Mouse (Mus musculus): ENCODE results near the gene Pfdn4. TPM values are rescaled to one million over a fixed set of nuclear protein-coding genes. Genes with fewer than 3 reads are reported as not detected.
A peak's percentile ranks its signal among the peaks of the same experiment; 100 is the strongest.

Gene Pfdn4
- polyA plus RNA-seq, 1 experiment from 2014 or later, result 68.8 TPM

DNA sequence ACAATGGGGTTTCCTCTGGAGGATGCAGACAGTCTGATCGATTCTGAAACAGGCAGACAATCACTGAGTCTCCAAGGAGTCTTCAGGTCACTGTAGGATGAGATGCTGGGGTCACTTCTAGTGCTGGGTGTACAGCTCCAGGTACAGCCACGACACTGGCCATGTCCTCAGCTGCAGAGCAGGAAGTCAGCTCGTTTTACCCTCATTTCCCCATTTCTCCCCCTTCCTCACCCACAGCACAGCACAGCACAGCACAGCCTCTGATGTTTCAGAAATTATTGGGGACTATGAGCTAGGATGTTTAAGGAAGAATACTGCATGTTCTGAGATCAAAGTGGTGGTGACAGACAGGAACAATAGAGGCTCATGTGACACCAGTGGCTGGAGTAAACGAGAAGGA, 7.8 kb downstream of the Pfdn4 start:
- ATAC-seq (ENCODE audit: insufficient read depth, low FRiP score, low read depth), result no peak
- H3K27me3 ChIP-seq (replicated peaks), result peaks cover 8% of the 10 kb centered on the region
- no peak overlapping the region for H3K4me2 ChIP-seq
- no peaks in the 10 kb centered on the region for H3K36me3 ChIP-seq
- H3K27ac ChIP-seq, result no peak overlapping the region
- H3K9ac ChIP-seq, result no peak overlapping the region
- H3K9me3 ChIP-seq, result no peaks in the 10 kb centered on the region
- H3K4me3 ChIP-seq (replicated peaks), result no peak overlapping the region
- H3K4me1 ChIP-seq, result 0 out of 2 replicates have a peak, but pooled peaks cover 3% of the 10 kb centered on the region
- 40% methylated on average over 4 of the region's 4 CpGs for WGBS

DNA sequence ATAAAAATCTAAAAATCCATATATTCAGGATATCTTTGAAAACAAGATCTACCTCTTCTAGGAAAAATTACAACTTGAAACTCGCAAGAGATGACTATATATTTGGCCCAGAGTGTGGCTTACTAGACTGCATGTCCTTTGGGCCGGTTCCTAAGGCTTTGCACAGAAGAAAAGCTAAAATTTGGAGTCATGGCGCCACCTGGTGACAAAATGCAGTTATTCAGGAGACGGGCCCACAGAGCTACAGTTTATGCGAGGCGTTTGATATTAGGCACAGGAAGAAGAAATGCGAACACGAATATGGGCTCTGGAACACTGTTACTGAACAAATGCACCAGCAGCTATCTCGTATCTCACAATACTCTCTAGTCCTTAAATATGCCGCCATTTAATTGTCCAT, 11.5 kb downstream of the Pfdn4 start:
- Histone ChIP-seq H3K9ac (no peak overlapping the region), H3K9me3 (no peaks in the 10 kb centered on the region), H3K4me3 (replicated peaks) (no peak overlapping the region), H3K27ac (no peak overlapping the region), H3K36me3 (no peaks in the 10 kb centered on the region), H3K4me1 (peaks cover 10% of the 10 kb centered on the region; the same call in 1 of the 2 replicates), H3K27me3 (replicated peaks) (no peaks in the 10 kb centered on the region), H3K4me2 (no peak overlapping the region)
- ATAC-seq (ENCODE audit: insufficient read depth, low FRiP score, low read depth), result no peak
- 6% methylated on average over 10 of the region's 10 CpGs for WGBS

DNA sequence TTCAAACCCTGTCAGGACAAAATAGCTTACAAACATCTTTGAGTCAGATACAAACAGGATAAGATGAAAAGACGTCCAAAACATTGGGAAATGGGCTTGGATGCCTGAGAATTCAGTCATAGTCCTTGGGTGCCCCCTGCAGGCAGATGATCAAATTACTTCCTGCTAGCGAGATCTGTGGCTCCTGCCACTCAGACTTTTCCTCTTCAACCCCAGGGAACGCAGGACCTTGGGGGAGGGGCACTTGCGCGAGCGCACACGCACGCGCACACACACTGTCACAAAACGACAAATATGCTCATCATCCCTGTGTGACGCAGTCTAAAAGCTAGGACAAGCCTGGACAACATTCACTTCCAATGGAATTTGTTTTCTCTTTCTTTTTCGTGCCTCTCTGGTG, 12.6 kb downstream of the Pfdn4 start:
- Histone ChIP-seq H3K27me3 (replicated peaks) (no peaks in the 10 kb centered on the region), H3K9me3 (no peaks in the 10 kb centered on the region), H3K4me3 (replicated peaks) (peak overlapping the region; percentile 36), H3K36me3 (no peaks in the 10 kb centered on the region), H3K9ac (no peak overlapping the region), H3K27ac (no peak overlapping the region), H3K4me1 (peaks cover 13% of the 10 kb centered on the region; the same call in 1 of the 2 replicates), H3K4me2 (peak overlapping the region; percentile 66)
- WGBS, result 2% methylated on average over 12 of the region's 12 CpGs
- ATAC-seq (ENCODE audit: insufficient read depth, low FRiP score, low read depth), result no peak

DNA sequence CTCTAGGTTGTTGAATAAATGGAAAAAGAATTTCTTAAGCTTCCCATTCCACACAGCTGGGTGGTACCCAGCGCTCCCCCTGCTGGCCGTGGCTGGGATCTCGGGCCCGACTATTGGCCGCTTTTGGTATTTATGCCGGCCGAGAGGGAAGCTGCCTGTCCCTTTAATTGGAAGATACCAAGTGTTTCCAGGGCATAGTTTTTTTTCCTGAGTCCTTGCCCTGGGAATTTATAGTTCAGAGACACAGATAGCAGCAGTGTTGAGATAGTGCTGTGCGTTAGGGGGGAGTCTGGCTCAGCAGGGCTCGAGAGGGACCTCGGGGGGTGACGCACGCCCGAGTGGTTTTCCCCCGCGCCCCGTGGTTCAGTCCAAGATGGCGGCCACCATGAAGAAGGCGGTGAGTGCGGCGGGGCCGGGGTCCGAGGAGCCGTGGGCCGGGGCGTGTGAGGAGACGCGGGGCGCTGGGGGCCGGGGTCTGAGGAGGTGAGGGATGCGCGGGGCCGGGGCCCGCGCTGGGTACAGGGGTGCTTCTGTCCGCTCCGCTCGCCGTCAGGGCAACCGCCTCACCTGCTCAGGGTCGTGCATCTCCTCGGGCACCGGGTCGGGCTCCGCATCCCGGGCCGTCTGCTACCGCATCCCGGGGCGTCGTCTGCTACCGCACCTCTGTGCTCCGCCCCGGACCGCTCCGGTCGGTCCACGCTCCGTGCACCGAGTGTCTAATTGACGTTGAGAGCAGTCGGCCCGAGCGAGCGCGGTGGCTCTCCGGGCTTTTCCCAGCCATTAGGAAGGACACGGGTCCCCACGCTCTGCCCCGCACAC, 15.1 kb downstream of the Pfdn4 start:
- H3K4me3 ChIP-seq (replicated peaks), result peak overlapping the region; percentile 87
- peaks cover 13% of the 10 kb centered on the region; the same call in 1 of the 2 replicates for H3K4me1 ChIP-seq
- H3K36me3 ChIP-seq, result no peaks in the 10 kb centered on the region
- no peaks in the 10 kb centered on the region for H3K27me3 ChIP-seq (replicated peaks)
- peak; percentile 71 for ATAC-seq (ENCODE audit: insufficient read depth, low FRiP score, low read depth)
- peak overlapping the region; percentile 64 for H3K4me2 ChIP-seq
- peak overlapping the region; percentile 83 for H3K27ac ChIP-seq
- no peaks in the 10 kb centered on the region for H3K9me3 ChIP-seq
- peak overlapping the region; percentile 63 for H3K9ac ChIP-seq
- WGBS, result under 1% methylated on average over 50 of the region's 69 CpGs

DNA sequence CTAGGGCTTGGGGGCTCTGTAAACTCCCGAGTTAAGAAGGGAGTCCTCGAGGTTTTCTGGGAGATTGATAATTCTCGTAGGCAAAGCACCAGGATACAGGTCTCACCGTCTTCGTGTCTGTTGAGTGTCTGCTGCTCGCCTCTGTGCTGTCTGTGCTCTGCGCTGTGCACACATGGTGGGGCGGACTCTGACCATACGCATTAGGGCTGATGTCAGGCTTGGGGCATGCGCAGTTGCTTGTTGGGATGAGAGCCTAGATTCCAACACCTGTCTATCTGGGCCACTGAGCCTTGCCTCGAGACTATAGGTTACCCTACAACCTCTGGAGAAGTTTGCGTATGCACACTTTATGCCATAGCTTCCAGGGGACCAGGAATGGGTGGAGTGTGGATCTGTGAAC, 17.5 kb downstream of the Pfdn4 start:
- H3K4me2 ChIP-seq, result no peak overlapping the region
- no peaks in the 10 kb centered on the region for H3K9me3 ChIP-seq
- peaks cover 10% of the 10 kb centered on the region; the same call in 1 of the 2 replicates for H3K4me1 ChIP-seq
- WGBS, result 90% methylated on average over 12 of the region's 12 CpGs
- no peak overlapping the region for H3K9ac ChIP-seq
- H3K27ac ChIP-seq, result no peak overlapping the region
- no peaks in the 10 kb centered on the region for H3K27me3 ChIP-seq (replicated peaks)
- H3K36me3 ChIP-seq, result peaks cover 6% of the 10 kb centered on the region; the same call in 1 of the 2 replicates
- no peak for ATAC-seq (ENCODE audit: insufficient read depth, low FRiP score, low read depth)
- H3K4me3 ChIP-seq (replicated peaks), result no peak overlapping the region

GRCm38 (mm10) chr2:170520321-170520971, 24.2 kb downstream of the Pfdn4 start:
- 13% methylated on average over 7 of the region's 7 CpGs for WGBS

DNA sequence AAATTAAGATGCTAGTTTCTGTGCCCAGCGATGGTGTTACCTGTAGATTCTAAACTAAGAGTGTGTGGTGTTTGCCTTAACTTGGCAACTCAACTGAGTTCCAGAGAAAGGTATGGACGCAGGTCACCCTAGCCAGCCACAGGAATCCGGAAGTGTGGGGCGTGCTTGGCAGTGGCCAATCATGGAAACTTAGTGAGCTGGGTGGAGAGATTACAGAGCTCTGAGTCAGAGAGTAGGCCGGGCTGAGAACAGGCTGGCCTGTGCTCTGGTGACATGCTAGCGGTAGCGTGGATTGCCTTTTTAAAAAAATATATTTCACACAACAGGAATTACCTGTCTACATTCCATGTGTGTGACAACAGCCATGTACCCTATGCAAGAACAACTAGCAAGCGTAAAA, 30.3 kb downstream of the Pfdn4 start:
- Histone ChIP-seq H3K9ac (no peak overlapping the region), H3K27ac (no peak overlapping the region), H3K4me2 (no peak overlapping the region), H3K9me3 (no peaks in the 10 kb centered on the region), H3K36me3 (no peaks in the 10 kb centered on the region), H3K27me3 (replicated peaks) (no peaks in the 10 kb centered on the region), H3K4me3 (replicated peaks) (no peak overlapping the region), H3K4me1 (no peaks in the 10 kb centered on the region)
- peak; percentile 73; the same call in 1 of the 2 replicates for ATAC-seq (ENCODE audit: insufficient read depth, low FRiP score, low read depth)
- WGBS, result 76% methylated on average over 8 of the region's 8 CpGs

More at GRCm38 (mm10) chr2:170520321-170520971, 24.2 kb downstream of the Pfdn4 start:
- H3K27me3 ChIP-seq (replicated peaks), result no peaks in the 10 kb centered on the region
- H3K9me3 ChIP-seq, result no peaks in the 10 kb centered on the region
- H3K4me1 ChIP-seq, result no peaks in the 10 kb centered on the region
- peak; percentile 28; the same call in 1 of the 2 replicates for ATAC-seq (ENCODE audit: insufficient read depth, low FRiP score, low read depth)
- no peak overlapping the region for H3K27ac ChIP-seq
- H3K9ac ChIP-seq, result no peak overlapping the region
- peaks cover 11% of the 10 kb centered on the region for H3K36me3 ChIP-seq
- H3K4me2 ChIP-seq, result no peak overlapping the region
- H3K4me3 ChIP-seq (replicated peaks), result no peak overlapping the region

DNA sequence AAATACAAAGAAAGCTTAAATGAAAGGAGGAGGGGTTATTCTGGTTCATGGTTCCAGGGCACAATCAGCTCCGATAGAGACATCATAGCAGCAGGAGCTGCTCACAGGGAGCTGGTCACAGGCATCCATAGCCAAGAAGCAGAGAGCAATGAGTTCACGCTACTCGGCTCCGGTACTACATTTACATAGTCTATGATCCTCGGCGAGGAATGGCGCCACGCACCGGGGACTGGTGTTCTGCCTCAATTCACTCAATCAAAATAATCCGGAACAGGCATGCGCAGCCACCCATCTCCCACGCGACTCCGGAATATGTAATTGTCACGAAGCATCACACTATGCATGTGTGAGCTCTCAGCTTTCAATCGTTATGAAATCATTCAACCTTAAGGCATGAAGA, 31.8 kb downstream of the Pfdn4 start:
- no peak for ATAC-seq (ENCODE audit: insufficient read depth, low FRiP score, low read depth)
- no peaks in the 10 kb centered on the region for H3K9me3 ChIP-seq
- 96% methylated on average over 16 of the region's 16 CpGs for WGBS
- no peak overlapping the region for H3K27ac ChIP-seq
- no peak overlapping the region for H3K4me3 ChIP-seq (replicated peaks)
- H3K36me3 ChIP-seq, result no peaks in the 10 kb centered on the region
- no peaks in the 10 kb centered on the region for H3K27me3 ChIP-seq (replicated peaks)
- H3K9ac ChIP-seq, result no peak overlapping the region
- H3K4me2 ChIP-seq, result no peak overlapping the region
- H3K4me1 ChIP-seq, result no peaks in the 10 kb centered on the region

- WGBS, result 91% methylated on average over 7 of the region's 7 CpGs
- Histone ChIP-seq H3K27me3 (replicated peaks) (no peaks in the 10 kb centered on the region), H3K4me2 (no peak overlapping the region), H3K4me3 (replicated peaks) (no peak overlapping the region), H3K9me3 (no peaks in the 10 kb centered on the region), H3K9ac (no peak overlapping the region), H3K4me1 (no peaks in the 10 kb centered on the region), H3K27ac (no peak overlapping the region), H3K36me3 (no peaks in the 10 kb centered on the region)
- ATAC-seq (ENCODE audit: insufficient read depth, low FRiP score, low read depth), result no peak
Observed at GRCm38 (mm10) chr2:170529766-170530165, 33.5 kb downstream of the Pfdn4 start.

- Histone ChIP-seq H3K4me3 (replicated peaks) (no peak overlapping the region), H3K9me3 (no peaks in the 10 kb centered on the region), H3K4me2 (no peak overlapping the region), H3K9ac (no peak overlapping the region), H3K4me1 (no peaks in the 10 kb centered on the region), H3K27me3 (replicated peaks) (no peaks in the 10 kb centered on the region), H3K36me3 (no peaks in the 10 kb centered on the region), H3K27ac (no peak overlapping the region)
- ATAC-seq (ENCODE audit: insufficient read depth, low FRiP score, low read depth), result no peak
- WGBS, result 92% methylated on average over 3 of the region's 3 CpGs
Observed at GRCm38 (mm10) chr2:170530256-170530655, 34.0 kb downstream of the Pfdn4 start.

DNA sequence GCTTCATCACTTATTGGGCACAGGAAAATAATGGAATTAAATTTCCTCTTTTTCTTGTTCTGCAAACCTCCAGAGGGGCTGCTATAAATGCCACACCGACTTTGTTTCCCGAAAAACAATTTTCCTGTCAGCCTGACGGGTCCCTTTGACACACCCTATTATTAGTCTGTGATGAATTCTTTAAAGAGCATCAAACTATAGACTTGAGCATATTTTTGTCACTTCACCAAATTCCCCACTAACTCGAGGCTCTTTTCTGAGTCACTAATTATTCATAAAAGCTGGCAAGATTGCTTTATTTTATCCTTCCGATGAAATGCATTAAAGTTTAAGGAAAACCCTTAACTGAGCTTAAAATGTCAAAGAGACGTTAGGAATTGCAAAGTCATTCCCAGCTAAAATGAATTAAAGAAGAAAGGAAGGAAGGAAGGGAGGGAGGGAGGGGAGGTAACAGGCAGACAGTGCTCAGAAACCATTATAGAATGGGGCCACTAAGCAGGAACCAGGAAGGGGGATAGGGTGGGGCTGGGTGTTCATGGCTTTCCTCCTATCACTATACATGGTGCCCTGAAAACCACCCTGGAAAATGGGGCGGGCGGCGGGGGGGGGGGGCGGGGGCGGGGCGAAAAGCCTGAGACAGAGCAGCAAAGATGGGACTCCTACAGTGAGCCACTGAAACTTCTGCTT, 38.0 kb downstream of the Pfdn4 start:
- Histone ChIP-seq H3K27me3 (replicated peaks) (no peaks in the 10 kb centered on the region), H3K9ac (no peak overlapping the region), H3K9me3 (no peaks in the 10 kb centered on the region), H3K4me1 (no peaks in the 10 kb centered on the region), H3K4me3 (replicated peaks) (no peak overlapping the region), H3K36me3 (no peaks in the 10 kb centered on the region), H3K4me2 (no peak overlapping the region), H3K27ac (no peak overlapping the region)
- WGBS, result 50% methylated on average over 12 of the region's 12 CpGs
- no peak for ATAC-seq (ENCODE audit: insufficient read depth, low FRiP score, low read depth)

GRCm38 (mm10) chr2:170534803-170535174, 38.6 kb downstream of the Pfdn4 start:
- no peak overlapping the region for H3K27ac ChIP-seq
- H3K9ac ChIP-seq, result no peak overlapping the region
- WGBS, result 91% methylated on average over 10 of the region's 11 CpGs
- H3K4me2 ChIP-seq, result no peak overlapping the region
- ATAC-seq (ENCODE audit: insufficient read depth, low FRiP score, low read depth), result no peak
- no peaks in the 10 kb centered on the region for H3K9me3 ChIP-seq
- H3K36me3 ChIP-seq, result no peaks in the 10 kb centered on the region
- no peaks in the 10 kb centered on the region for H3K27me3 ChIP-seq (replicated peaks)
- H3K4me3 ChIP-seq (replicated peaks), result no peak overlapping the region
- no peaks in the 10 kb centered on the region for H3K4me1 ChIP-seq

All from stomach, embryonic 15.5 days (tissue).